Mouse (Mus musculus) C2C12 (cell line): Measurements from ENCODE around the gene Il20rb.

Experiments
- CEBPB ChIP-seq: IDR thresholded peaks from one replicate; pipeline ENCODE4 v1.6.1; 2011; ENCODE audit warnings: low read depth, mild to moderate bottlenecking, control low read depth, moderate library complexity
- CTCF ChIP-seq: IDR thresholded peaks from one replicate; pipeline ENCODE4 v1.5.1; 2011; ENCODE audit not compliant: control insufficient read depth, insufficient read depth, insufficient read length
- FOSL1 ChIP-seq: IDR thresholded peaks from one replicate; pipeline ENCODE4 v1.8.0; 2011; ENCODE audit warnings: mild to moderate bottlenecking, low read length; ENCODE audit not compliant: poor library complexity, insufficient read depth, severe bottlenecking
- MAX ChIP-seq: IDR thresholded peaks from one replicate; pipeline ENCODE4 v1.6.1; 2011; ENCODE audit warnings: mild to moderate bottlenecking, control low read depth
- MYOD1 ChIP-seq: IDR thresholded peaks from one replicate; pipeline ENCODE4 v1.6.1; 2011; ENCODE audit warnings: low read depth; ENCODE audit not compliant: control insufficient read depth, insufficient read length
- MYOG ChIP-seq: IDR thresholded peaks from one replicate; pipeline ENCODE4 v1.6.1; 2011; ENCODE audit not compliant: control insufficient read depth, insufficient read length; ENCODE audit errors: extremely low read depth
- USF1 ChIP-seq: IDR thresholded peaks from one replicate; pipeline ENCODE4 v1.6.1; 2011; ENCODE audit warnings: low read depth, mild to moderate bottlenecking, control low read depth, moderate library complexity

- TF ChIP-seq CTCF, result no peak
- TF ChIP-seq MAX, result no peak
- TF ChIP-seq MYOG, result no peak
- no peak for TF ChIP-seq USF1
- no peak for TF ChIP-seq CEBPB
- TF ChIP-seq MYOD1, result no peak
- no peak for TF ChIP-seq FOSL1
These were observed 46.4 kb upstream of the Il20rb start for GRCm38 (mm10) chr9:100532847-100533505.
